Mouse (Mus musculus) hindbrain, embryonic 12.5 days (tissue): ENCODE measurements at regions not wholly inside any gene's neighbourhood (a gene's known extent, or its start where the extent isn't known, plus 50 kb on each side); places are given as distances from the start of the nearest gene placed in this dataset.

Source experiments
- ATAC-seq: fragments of 200-750 bp; cut with Nextera tagmentation; 2 replicates; pipeline ENCODE4 v1.8.0; 2017; ENCODE audit warnings: moderate TSS enrichment; ENCODE audit not compliant: low FRiP score
- H3K27ac ChIP-seq: fragments of 300-500 bp; sonication (generic); 2 replicates; pipeline ENCODE4 v1.5.1; 2016; ENCODE audit warnings: mild to moderate bottlenecking
- H3K27me3 ChIP-seq: fragments of 300-500 bp; sonication (generic); 2 replicates; pipeline ENCODE4 v1.6.1; 2016; ENCODE audit warnings: mild to moderate bottlenecking
- H3K36me3 ChIP-seq: fragments of 300-500 bp; sonication (generic); 2 replicates; pipeline ENCODE4 v1.6.1; 2016; ENCODE audit warnings: mild to moderate bottlenecking
- H3K4me1 ChIP-seq: fragments of 300-500 bp; sonication (generic); 2 replicates; pipeline ENCODE4 v1.6.1; 2016
- H3K4me2 ChIP-seq: fragments of 300-500 bp; sonication (generic); replicated peaks from 2 replicates; pipeline ENCODE4 v1.6.1; 2016; ENCODE audit warnings: mild to moderate bottlenecking
- H3K4me3 ChIP-seq: fragments of 300-500 bp; sonication (generic); 2 replicates; pipeline ENCODE4 v1.5.1; 2016; ENCODE audit warnings: mild to moderate bottlenecking
- H3K9ac ChIP-seq: fragments of 300-500 bp; sonication (generic); 2 replicates; pipeline ENCODE4 v1.6.1; 2016; ENCODE audit warnings: mild to moderate bottlenecking, moderate library complexity
- H3K9me3 ChIP-seq: fragments of 300-500 bp; sonication (generic); replicated peaks from 2 replicates; pipeline ENCODE4 v1.6.1; 2016; ENCODE audit warnings: mild to moderate bottlenecking
- WGBS: fragments of 180-500 bp; shearing (Covaris S2); methylation state at CpG from one replicate; pipeline ENCODE4 v1.1.7; 2016; 5-methylcytosine and 5-hydroxymethylcytosine counted together

DNA sequence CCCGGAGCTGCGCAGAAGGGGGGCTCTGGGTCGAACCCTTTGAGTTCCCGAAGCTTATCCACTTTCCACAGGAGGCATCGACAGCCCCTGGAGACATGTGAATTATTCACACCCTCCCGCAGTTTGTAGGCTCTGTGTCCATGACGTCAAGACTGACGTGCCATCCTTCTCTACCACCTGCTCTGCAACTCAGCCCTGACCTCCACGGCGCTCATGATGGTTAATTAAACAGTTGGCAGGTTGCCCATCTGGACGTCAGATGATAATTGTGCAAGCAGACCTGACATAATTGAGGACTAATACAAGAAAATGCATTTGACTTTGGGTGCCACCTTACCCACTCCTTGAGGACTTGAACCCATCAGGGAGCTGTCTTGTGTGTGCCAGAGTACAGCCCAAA, 121.1 kb upstream of the Ppp1r26 start:
- H3K4me3 ChIP-seq, result no peak overlapping the region

DNA sequence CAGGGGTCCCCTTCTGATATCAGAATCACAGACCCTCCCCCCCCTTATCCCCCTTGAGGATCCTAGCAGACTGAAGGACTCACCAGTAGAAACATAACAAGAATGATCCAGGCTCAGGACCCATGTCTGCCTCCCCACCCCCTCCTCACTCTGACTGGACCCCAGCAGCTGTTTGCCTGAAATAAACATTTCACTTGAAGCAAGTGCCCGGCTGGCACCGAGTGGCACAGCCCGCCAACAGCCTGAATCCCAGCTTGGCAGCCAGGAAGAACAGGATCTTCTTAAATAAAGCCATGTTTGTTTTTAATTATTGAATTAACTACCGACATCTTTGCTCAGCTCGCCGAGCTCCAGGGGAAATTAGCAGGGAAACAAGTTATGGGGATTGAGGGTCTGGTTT, 120.5 kb upstream of the Ppp1r26 start:
- Histone ChIP-seq H3K27me3 (no peaks in the 10 kb centered on the region), H3K27ac (no peak overlapping the region), H3K4me1 (peaks cover 11% of the 10 kb centered on the region), H3K36me3 (no peaks in the 10 kb centered on the region), H3K4me3 (no peak overlapping the region), H3K4me2 (no peak overlapping the region), H3K9ac (no peak overlapping the region), H3K9me3 (no peaks in the 10 kb centered on the region)
- ATAC-seq, result no peak
- WGBS, result 83% methylated on average over 6 of the region's 6 CpGs

More for the DNA sequence above, 121.1 kb upstream of the Ppp1r26 start:
- no peak overlapping the region for H3K9ac ChIP-seq
- H3K4me2 ChIP-seq, result no peak overlapping the region
- no peaks in the 10 kb centered on the region for H3K9me3 ChIP-seq
- WGBS, result 57% methylated on average over 11 of the region's 11 CpGs
- no peaks in the 10 kb centered on the region for H3K36me3 ChIP-seq
- H3K27ac ChIP-seq, result no peak overlapping the region
- peaks cover 11% of the 10 kb centered on the region for H3K4me1 ChIP-seq
- H3K27me3 ChIP-seq, result no peaks in the 10 kb centered on the region
- ATAC-seq, result no peak

DNA sequence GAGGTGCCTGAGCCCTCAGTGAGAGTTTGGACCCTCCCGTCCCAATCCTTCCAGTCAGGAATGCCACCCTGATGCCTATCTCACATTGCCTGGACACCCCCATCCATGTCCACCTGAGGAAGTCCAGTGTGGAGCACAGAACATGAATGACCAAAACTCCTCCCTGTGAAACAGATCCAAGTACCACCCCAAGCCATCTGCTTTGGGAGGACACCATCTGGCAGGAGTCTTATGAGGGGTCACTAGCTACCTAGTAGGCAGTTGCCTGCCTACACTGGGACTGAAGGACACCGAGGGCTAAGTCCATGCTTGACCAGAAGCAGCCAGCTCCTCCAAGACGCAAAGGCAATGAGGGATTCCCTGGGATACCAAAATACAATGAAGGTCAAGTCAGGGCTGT, 119.9 kb upstream of the Ppp1r26 start:
- 85% methylated on average over 3 of the region's 3 CpGs for WGBS
- H3K27ac ChIP-seq, result no peak overlapping the region
- H3K9me3 ChIP-seq, result no peaks in the 10 kb centered on the region
- H3K4me1 ChIP-seq, result peaks cover 11% of the 10 kb centered on the region
- no peak overlapping the region for H3K9ac ChIP-seq
- no peak overlapping the region for H3K4me2 ChIP-seq
- no peaks in the 10 kb centered on the region for H3K36me3 ChIP-seq
- ATAC-seq, result no peak
- no peaks in the 10 kb centered on the region for H3K27me3 ChIP-seq
- H3K4me3 ChIP-seq, result no peak overlapping the region

DNA sequence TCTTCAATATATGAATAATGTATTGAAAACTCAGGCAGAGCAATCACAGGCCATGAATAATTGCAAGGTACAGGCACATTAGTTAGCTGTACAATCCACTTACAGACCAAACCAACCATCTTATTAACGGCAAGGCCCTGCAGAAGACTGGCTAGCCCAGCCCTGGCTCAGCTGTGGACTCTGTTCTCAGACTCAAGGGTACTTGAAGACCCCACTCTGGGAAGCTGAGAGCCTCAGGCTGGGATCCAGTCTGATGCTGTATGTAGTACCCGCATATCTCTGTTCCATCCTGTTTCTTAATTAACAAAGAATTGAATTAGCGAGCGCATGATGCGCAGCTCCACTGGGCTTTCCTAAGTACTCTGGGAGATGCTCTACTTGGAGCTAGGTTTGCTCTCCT, 117.5 kb upstream of the Ppp1r26 start:
- Histone ChIP-seq H3K4me1 (peaks cover 11% of the 10 kb centered on the region), H3K9me3 (no peaks in the 10 kb centered on the region), H3K27ac (no peak overlapping the region), H3K9ac (no peak overlapping the region), H3K27me3 (no peaks in the 10 kb centered on the region), H3K4me3 (no peak overlapping the region), H3K36me3 (no peaks in the 10 kb centered on the region), H3K4me2 (no peak overlapping the region)
- no peak for ATAC-seq
- 86% methylated on average over 5 of the region's 5 CpGs for WGBS

DNA sequence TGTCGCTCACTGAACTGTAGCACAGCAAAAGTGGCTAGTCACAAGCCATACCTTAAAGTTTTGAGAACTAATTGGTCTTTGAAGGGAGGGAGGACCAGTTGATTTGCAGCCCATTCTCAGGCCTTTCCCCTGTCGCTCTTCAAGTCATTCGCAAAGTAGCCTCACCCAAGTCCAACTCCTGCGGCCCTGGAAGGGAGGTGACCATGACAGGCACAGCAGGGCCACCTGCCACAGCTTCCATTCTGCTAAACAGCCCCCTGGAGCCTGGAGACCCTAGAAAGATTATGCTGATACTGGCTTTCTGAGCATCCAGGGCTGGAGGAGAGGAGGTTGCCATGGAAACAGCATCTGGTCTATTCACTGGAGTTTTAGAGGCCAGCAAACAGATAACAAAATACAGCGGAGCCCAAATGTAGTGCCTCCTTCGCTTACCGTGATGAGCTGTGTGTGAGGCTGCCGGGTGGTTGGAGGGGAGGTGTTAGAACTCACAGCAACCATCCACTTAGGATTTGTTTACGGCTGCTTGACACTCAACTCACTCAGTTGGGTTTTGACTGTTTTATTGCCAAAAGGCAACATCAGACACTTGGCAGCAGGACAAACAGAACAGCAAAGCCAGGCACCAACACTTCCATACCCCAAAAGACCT, 111.3 kb upstream of the Ppp1r26 start:
- H3K27ac ChIP-seq, result no peak overlapping the region

DNA sequence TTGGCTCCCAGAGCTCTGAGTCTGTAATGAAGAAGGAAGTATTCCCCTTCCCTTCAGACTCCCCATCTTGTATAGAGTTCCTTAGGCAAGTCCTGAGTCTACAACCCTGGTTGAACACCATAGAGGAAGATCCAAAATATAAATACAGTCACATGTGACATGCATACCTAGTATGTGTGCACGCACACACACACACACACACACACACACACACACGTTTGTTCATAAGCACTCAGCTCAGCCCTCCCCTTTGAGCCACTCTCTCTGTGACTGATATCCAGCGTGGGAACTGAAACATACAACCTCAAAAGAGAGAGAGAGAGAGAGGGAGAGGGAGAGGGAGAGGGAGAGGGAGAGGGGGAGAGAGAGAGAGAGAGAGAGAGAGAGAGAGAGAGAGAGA, 110.8 kb upstream of the Ppp1r26 start:
- H3K4me3 ChIP-seq, result no peak overlapping the region
- H3K9me3 ChIP-seq, result no peaks in the 10 kb centered on the region
- H3K27me3 ChIP-seq, result no peaks in the 10 kb centered on the region
- peaks cover 21% of the 10 kb centered on the region for H3K4me1 ChIP-seq
- H3K36me3 ChIP-seq, result no peaks in the 10 kb centered on the region
- WGBS, result 61% methylated on average over 3 of the region's 3 CpGs
- no peak overlapping the region for H3K27ac ChIP-seq
- ATAC-seq, result no peak
- H3K9ac ChIP-seq, result no peak overlapping the region
- H3K4me2 ChIP-seq, result no peak overlapping the region

More for the DNA sequence above, 111.3 kb upstream of the Ppp1r26 start:
- no peaks in the 10 kb centered on the region for H3K36me3 ChIP-seq
- no peak for ATAC-seq
- no peaks in the 10 kb centered on the region for H3K9me3 ChIP-seq
- H3K4me3 ChIP-seq, result no peak overlapping the region
- H3K4me2 ChIP-seq, result no peak overlapping the region
- peaks cover 21% of the 10 kb centered on the region for H3K4me1 ChIP-seq
- no peak overlapping the region for H3K9ac ChIP-seq
- H3K27me3 ChIP-seq, result no peaks in the 10 kb centered on the region
- 53% methylated on average over 9 of the region's 9 CpGs for WGBS

DNA sequence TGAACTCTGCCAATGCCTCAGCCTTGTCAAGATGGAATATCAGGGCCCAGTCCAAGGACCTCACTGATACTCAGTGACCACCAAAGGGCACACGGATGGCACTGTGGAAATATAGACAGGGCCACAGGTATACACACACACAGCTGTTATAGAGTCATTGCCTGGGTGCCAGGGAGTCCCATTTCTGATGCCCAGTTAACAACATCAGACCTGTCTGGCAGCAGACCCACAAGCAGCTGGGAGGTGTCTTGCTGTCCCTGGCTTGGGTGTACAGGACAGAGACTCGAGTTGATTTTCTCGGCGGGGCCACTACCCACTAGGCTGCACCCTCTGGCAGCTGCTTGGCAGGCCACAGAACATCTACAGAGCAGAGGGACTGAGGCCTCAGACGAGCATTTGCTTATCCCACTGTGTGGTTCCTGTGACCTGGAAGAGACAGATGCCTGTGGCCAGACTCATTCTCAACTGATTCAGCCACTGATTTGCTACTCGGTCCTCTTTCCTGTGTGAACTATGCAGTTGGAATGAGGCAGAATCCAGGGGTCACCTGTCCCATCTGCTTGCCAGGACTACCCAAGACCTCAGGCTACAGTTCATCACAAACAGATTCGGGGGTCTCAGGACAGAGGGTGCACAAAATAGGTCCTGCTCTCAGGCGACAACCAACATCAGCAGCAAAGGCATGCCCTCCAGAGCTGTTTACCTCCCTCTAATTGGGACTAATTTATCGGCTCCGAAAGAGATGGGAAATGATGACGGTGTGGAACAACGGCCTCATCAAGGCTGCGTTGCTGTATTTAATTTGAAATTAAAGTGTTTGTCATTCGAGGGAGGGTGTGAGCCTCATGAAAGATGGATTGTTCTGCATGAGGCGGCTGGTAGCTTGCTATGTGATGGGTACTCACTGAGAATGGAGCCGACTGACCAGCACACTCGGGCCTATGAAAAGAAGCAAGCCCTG, 110.0 kb upstream of the Ppp1r26 start:
- no peaks in the 10 kb centered on the region for H3K9me3 ChIP-seq
- ATAC-seq, result no peak
- H3K9ac ChIP-seq, result no peak overlapping the region
- H3K27ac ChIP-seq, result no peak overlapping the region
- H3K4me2 ChIP-seq, result no peak overlapping the region
- H3K27me3 ChIP-seq, result no peaks in the 10 kb centered on the region
- 73% methylated on average over 17 of the region's 17 CpGs for WGBS
- H3K4me1 ChIP-seq, result peaks cover 21% of the 10 kb centered on the region
- H3K4me3 ChIP-seq, result no peak overlapping the region
- no peaks in the 10 kb centered on the region for H3K36me3 ChIP-seq

DNA sequence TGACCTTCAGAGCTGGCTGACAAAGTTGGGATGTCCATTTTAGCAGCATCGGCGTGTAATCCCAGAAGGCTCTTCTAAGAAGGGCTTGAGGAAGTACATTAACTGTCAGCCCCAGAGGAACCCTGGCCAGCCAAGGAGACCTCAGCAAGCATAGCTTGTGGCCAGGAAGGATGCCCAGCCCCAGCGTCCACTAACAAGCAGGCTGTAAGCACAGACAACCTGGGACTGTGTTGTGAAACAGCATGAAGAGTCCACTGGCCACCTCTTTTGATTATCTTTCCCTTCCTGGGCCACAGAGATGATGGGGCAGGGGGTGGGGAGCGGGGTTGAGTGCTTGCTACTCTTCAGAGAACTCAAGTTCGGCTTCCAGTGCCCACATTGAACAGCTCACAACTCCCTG, 109.0 kb upstream of the Ppp1r26 start:
- Histone ChIP-seq H3K4me2 (no peak overlapping the region), H3K4me3 (no peak overlapping the region), H3K27ac (no peak overlapping the region), H3K9me3 (no peaks in the 10 kb centered on the region), H3K36me3 (no peaks in the 10 kb centered on the region), H3K9ac (no peak overlapping the region), H3K4me1 (peaks cover 21% of the 10 kb centered on the region), H3K27me3 (no peaks in the 10 kb centered on the region)
- ATAC-seq, result no peak
- WGBS, result 85% methylated on average over 5 of the region's 5 CpGs

DNA sequence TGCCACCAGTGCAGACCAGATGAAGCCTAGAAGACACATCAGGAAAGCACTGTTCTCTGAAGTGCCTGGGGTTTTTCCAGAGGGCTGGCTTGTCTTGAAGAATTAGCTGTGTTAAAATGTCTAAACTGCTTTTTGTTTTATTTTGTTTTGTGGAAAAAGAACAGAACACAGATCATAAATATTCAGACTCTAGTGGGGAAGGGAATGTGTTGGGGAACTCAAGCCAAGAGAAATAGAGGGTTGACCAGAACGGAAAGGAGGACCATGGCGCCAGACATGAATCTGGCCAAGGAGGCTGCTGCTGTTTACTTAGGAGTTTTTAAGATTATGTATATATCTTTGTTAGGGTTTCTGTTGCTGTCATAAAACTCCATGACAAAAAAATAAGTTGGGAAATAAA, 105.3 kb upstream of the Ppp1r26 start:
- Histone ChIP-seq H3K36me3 (no peaks in the 10 kb centered on the region), H3K27me3 (no peaks in the 10 kb centered on the region), H3K27ac (no peak overlapping the region), H3K4me3 (no peak overlapping the region), H3K9ac (no peak overlapping the region), H3K4me2 (no peak overlapping the region), H3K4me1 (peaks cover 9% of the 10 kb centered on the region; the same call in 1 of the 2 replicates), H3K9me3 (no peaks in the 10 kb centered on the region)
- ATAC-seq, result no peak
- WGBS, result 96% methylated on average over 2 of the region's 2 CpGs

DNA sequence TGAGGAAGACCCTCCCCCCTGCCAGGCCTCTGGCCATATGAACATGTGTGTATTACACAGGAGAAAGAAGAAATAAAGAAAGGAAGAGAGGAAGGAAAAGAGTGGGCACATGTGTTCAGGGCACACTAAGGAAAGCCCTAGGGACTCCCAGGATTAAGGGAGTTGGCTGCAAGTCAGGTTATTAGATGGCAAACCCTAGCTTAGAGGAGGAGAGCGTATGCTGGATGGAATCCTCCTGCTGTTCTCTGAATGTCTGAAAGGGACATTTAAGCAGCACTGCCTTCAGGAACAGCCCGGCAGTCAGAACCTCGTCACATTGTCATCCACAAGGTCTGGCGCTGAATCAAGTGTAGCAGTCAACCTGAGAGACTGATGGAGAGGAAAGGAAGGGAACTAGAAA, 98.1 kb upstream of the Ppp1r26 start:
- no peaks in the 10 kb centered on the region for H3K27me3 ChIP-seq
- 70% methylated on average over 4 of the region's 4 CpGs for WGBS
- H3K9ac ChIP-seq, result no peak overlapping the region
- H3K4me2 ChIP-seq, result no peak overlapping the region
- H3K9me3 ChIP-seq, result no peaks in the 10 kb centered on the region
- no peak overlapping the region for H3K27ac ChIP-seq
- H3K4me1 ChIP-seq, result no peaks in the 10 kb centered on the region
- no peak for ATAC-seq
- no peaks in the 10 kb centered on the region for H3K36me3 ChIP-seq
- H3K4me3 ChIP-seq, result no peak overlapping the region

DNA sequence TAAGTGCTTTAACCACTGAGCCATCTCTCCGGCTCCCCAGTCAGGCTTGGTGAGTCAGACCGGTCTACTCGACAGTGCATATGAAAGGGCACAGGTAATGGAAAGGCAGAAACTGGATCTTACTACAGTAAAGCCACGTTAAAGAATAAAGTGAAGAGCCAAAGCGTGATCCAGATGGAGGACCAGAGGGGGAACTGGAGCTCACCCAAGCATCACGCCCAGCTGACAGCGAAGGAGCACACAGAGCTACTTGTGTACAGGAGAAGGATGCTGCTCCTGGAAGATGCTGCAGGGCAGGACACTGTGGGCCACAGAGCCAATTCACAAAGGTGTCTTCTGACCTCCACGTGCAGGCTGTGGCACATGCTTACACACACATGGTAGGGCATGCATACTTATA, 96.7 kb upstream of the Ppp1r26 start:
- Histone ChIP-seq H3K4me3 (no peak overlapping the region), H3K27me3 (no peaks in the 10 kb centered on the region), H3K4me1 (no peaks in the 10 kb centered on the region), H3K9ac (no peak overlapping the region), H3K9me3 (no peaks in the 10 kb centered on the region), H3K4me2 (no peak overlapping the region), H3K36me3 (no peaks in the 10 kb centered on the region), H3K27ac (no peak overlapping the region)
- 81% methylated on average over 8 of the region's 8 CpGs for WGBS
- ATAC-seq, result no peak

DNA sequence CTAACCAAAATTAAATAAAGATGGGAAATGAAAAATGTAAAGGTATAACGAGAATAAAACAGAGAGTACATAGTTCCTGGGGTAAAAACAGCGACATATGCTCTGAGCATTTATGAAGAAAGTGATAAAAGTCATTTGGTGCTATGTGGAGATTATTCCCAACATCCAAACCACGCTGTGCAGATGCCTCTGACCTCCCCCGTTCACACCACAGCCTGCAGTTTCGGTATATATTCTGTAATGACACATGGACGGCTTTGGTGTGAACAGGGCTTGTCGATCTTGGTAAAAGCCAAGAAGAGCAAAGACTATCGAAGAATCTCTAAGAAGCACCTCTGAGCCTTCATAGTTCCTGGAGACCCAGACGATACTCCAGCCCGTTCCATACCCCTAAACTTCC, 95.2 kb upstream of the Ppp1r26 start:
- Histone ChIP-seq H3K27me3 (no peaks in the 10 kb centered on the region), H3K4me3 (no peak overlapping the region), H3K27ac (no peak overlapping the region), H3K4me1 (no peaks in the 10 kb centered on the region), H3K9me3 (no peaks in the 10 kb centered on the region), H3K4me2 (no peak overlapping the region), H3K9ac (no peak overlapping the region), H3K36me3 (no peaks in the 10 kb centered on the region)
- ATAC-seq, result no peak
- WGBS, result 93% methylated on average over 10 of the region's 10 CpGs

DNA sequence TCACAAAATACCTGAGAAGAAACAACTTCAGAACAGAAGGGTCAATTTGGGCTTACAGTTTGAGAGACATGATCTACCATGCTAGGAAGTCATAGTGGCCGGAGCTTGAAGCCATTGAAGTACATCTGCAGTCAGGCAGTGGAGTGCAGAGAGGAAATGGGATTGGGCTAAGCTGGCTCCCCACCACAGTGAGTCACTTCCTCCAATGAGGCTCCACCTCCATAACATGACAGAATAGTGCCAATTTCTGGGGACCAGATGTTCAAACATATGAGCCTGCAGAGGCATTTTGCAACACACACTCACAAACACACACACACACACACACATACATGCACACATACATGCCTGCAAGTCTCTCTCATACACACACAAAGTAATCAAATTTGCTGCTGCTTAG, 93.7 kb upstream of the Ppp1r26 start:
- H3K4me2 ChIP-seq, result no peak overlapping the region
- H3K27ac ChIP-seq, result no peak overlapping the region
- no peaks in the 10 kb centered on the region for H3K4me1 ChIP-seq
- 78% methylated on average over 1 of the region's 1 CpGs for WGBS
- H3K9ac ChIP-seq, result no peak overlapping the region
- no peaks in the 10 kb centered on the region for H3K9me3 ChIP-seq
- H3K4me3 ChIP-seq, result no peak overlapping the region
- no peaks in the 10 kb centered on the region for H3K36me3 ChIP-seq
- ATAC-seq, result no peak
- no peaks in the 10 kb centered on the region for H3K27me3 ChIP-seq
